ENCODE assay signal across 20 mouse cellular contexts in the genomic region with DNA sequence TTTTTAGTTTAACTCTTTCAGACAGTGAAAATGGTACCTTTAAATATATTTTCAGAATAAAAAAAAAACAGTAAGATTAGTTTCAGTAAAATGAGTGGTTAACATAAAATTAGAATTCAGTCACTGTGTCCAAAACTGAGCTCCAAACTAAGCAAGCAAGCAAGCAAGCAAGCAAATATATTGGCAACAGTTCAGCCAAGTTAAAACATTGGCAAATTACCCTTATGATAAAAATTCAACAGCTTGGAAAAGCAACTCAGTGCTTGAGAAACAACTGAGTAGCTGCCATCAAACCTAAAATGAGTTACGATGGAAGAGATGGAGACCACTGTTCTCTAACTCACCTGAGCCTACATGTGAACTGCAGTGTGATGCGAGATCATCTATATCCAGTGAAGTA.
A peak's percentile ranks its signal among the peaks of the same experiment; 100 is the strongest.
DNase-seq lines count a peak whose midpoint lies in the region; ATAC-seq and TF ChIP-seq lines count a peak whose summit lies in the region.
"Had no signal": no experiment of that assay in that cellular context is flagged by ENCODE, and none has a peak within 500 bp of the region (broad histone marks: within the 10 kb centered on the region; RNA-seq: fewer than 3 reads in every experiment).

No protein-coding gene starts in this region.

- no peak for TF ChIP-seq EP300 in lung, postnatal 0 days (IDR thresholded peaks at IDR 0.05)

- no peaks in the 10 kb centered on the region for H3K4me1 ChIP-seq in heart, embryonic 10.5 days
- H3K4me1 ChIP-seq in lung, embryonic 14.5 days (ENCODE audit: insufficient read depth): no peaks in the 10 kb centered on the region
- H3K4me1 ChIP-seq in lung, postnatal 0 days (ENCODE audit: insufficient read depth, low read depth, low read length): no peaks in the 10 kb centered on the region
- H3K4me1 ChIP-seq in embryonic fibroblast, embryonic 13.5 days (ENCODE audit: control insufficient read depth, insufficient read depth, low read length): peaks cover 2% of the 10 kb centered on the region; the same call in 1 of the 2 replicates
- H3K4me1 ChIP-seq: embryonic facial prominence, embryonic 12.5 days; forebrain, embryonic 13.5 days; heart, embryonic 15.5 days; hindbrain, embryonic 10.5 days; intestine, embryonic 15.5 days had no signal

- peak; percentile 13 to 19 for DNase-seq in heart, adult 18-20 months
- DNase-seq in heart, embryonic 10.5 days (ENCODE audit: low spot score): no peak
- peak; percentile 49 for DNase-seq in lung, embryonic 14.5 days
- no peak for DNase-seq in lung, postnatal 0 days (ENCODE audit: low spot score)
- peak; percentile 78 for DNase-seq in adipocyte (ENCODE audit: low spot score)
- DNase-seq: adrenal gland, postnatal 25 days; cerebellum, adult 11-12 months; cerebellum, adult 9-10 months; cerebellum, postnatal 25 days; gastrocnemius, postnatal 10 days; kidney, adult 18-20 months had no signal

- WGBS in heart, embryonic 10.5 days: 79% methylated on average over 2 of the region's 2 CpGs
- WGBS in lung, embryonic 14.5 days: 81% methylated on average over 2 of the region's 2 CpGs
- WGBS in lung, postnatal 0 days: 81% methylated on average over 2 of the region's 2 CpGs

- no peaks in the 10 kb centered on the region for H3K27me3 ChIP-seq in heart, embryonic 10.5 days (ENCODE audit: insufficient read depth, poor library complexity, severe bottlenecking)
- H3K27me3 ChIP-seq in lung, embryonic 14.5 days (ENCODE audit: insufficient read depth, low read length): no peaks in the 10 kb centered on the region
- H3K27me3 ChIP-seq in lung, postnatal 0 days (replicated peaks; ENCODE audit: insufficient read depth, low read length): no peaks in the 10 kb centered on the region
- H3K27me3 ChIP-seq: embryonic facial prominence, embryonic 12.5 days; forebrain, embryonic 13.5 days; heart, embryonic 15.5 days; intestine, embryonic 15.5 days had no signal

- H3K27ac ChIP-seq in heart, embryonic 10.5 days: no peak overlapping the region
- no peak overlapping the region for H3K27ac ChIP-seq in lung, embryonic 14.5 days (ENCODE audit: low read depth)
- H3K27ac ChIP-seq in lung, postnatal 0 days (ENCODE audit: low read length): no peak overlapping the region
- H3K27ac ChIP-seq in embryonic fibroblast, embryonic 13.5 days (ENCODE audit: insufficient read depth, low read length): peak overlapping the region; percentile 90
- H3K27ac ChIP-seq: embryonic facial prominence, embryonic 12.5 days; forebrain, embryonic 13.5 days; heart, embryonic 15.5 days; hindbrain, embryonic 10.5 days; hindbrain, embryonic 14.5 days; intestine, embryonic 15.5 days had no signal

- H3K36me3 ChIP-seq in heart, embryonic 10.5 days: no peaks in the 10 kb centered on the region
- no peaks in the 10 kb centered on the region for H3K36me3 ChIP-seq in lung, embryonic 14.5 days (ENCODE audit: insufficient read depth)
- H3K36me3 ChIP-seq in lung, postnatal 0 days (ENCODE audit: insufficient read depth, low read length): no peaks in the 10 kb centered on the region
- H3K36me3 ChIP-seq: embryonic facial prominence, embryonic 12.5 days; heart, embryonic 15.5 days; hindbrain, embryonic 10.5 days; intestine, embryonic 15.5 days had no signal

- no peak for ATAC-seq in lung, embryonic 14.5 days (ENCODE audit: insufficient read depth)
- no peak for ATAC-seq in lung, postnatal 0 days
- no peak for ATAC-seq in monocyte, adult 5-6 weeks (replicated peaks; ENCODE audit: insufficient number of reproducible peaks, low FRiP score, low TSS enrichment, poor library complexity, severe bottlenecking)
- ATAC-seq: forebrain, embryonic 13.5 days; intestine, embryonic 15.5 days had no signal

- no peak for TF ChIP-seq CTCF in lung, embryonic 14.5 days (IDR thresholded peaks at IDR 0.05; ENCODE audit: low read depth)
- no peak for TF ChIP-seq CTCF in lung, postnatal 0 days (IDR thresholded peaks at IDR 0.05)
- no peak for TF ChIP-seq CTCF in embryonic fibroblast, embryonic 13.5 days (IDR thresholded peaks at IDR 0.05; ENCODE audit: borderline replicate concordance, insufficient read depth, low read length)

- no peak for TF ChIP-seq POLR2A in embryonic fibroblast, embryonic 13.5 days (IDR thresholded peaks at IDR 0.05; ENCODE audit: low read depth, low read length)

- H3K4me2 ChIP-seq in lung, embryonic 14.5 days: no peak overlapping the region
- H3K4me2 ChIP-seq in lung, postnatal 0 days (replicated peaks; ENCODE audit: low read depth, low read length): no peak overlapping the region
- H3K4me2 ChIP-seq: embryonic facial prominence, embryonic 12.5 days; forebrain, embryonic 13.5 days; heart, embryonic 11.5 days; heart, embryonic 15.5 days; hindbrain, embryonic 14.5 days; intestine, embryonic 15.5 days had no signal

- H3K4me3 ChIP-seq in heart, embryonic 10.5 days: no peak overlapping the region
- no peak overlapping the region for H3K4me3 ChIP-seq in lung, embryonic 14.5 days (ENCODE audit: low read depth, low read length)
- H3K4me3 ChIP-seq in lung, postnatal 0 days (ENCODE audit: low read depth, low read length): no peak overlapping the region
- H3K4me3 ChIP-seq in embryonic fibroblast, embryonic 13.5 days (ENCODE audit: insufficient read depth, low read length): no peak overlapping the region
- H3K4me3 ChIP-seq: embryonic facial prominence, embryonic 12.5 days; forebrain, embryonic 13.5 days; heart, embryonic 15.5 days; hindbrain, embryonic 10.5 days; intestine, embryonic 15.5 days had no signal

- no peaks in the 10 kb centered on the region for H3K9me3 ChIP-seq in heart, embryonic 10.5 days
- no peaks in the 10 kb centered on the region for H3K9me3 ChIP-seq in lung, embryonic 14.5 days (ENCODE audit: low read depth, low read length)
- no peaks in the 10 kb centered on the region for H3K9me3 ChIP-seq in lung, postnatal 0 days (ENCODE audit: low read length)
- H3K9me3 ChIP-seq: embryonic facial prominence, embryonic 12.5 days; forebrain, embryonic 13.5 days; heart, embryonic 15.5 days; hindbrain, embryonic 10.5 days; intestine, embryonic 15.5 days had no signal

- H3K9ac ChIP-seq in lung, embryonic 14.5 days: no peak overlapping the region
- H3K9ac ChIP-seq in lung, postnatal 0 days (replicated peaks; ENCODE audit: low read depth): no peak overlapping the region
- H3K9ac ChIP-seq: embryonic facial prominence, embryonic 12.5 days; forebrain, embryonic 13.5 days; heart, embryonic 15.5 days; hindbrain, embryonic 14.5 days; intestine, embryonic 15.5 days had no signal

Comparison
In these comparisons a context has a peak if more than half of its experiments do, and no peak if none do; other contexts are left out.
1. DNase-seq: peak in heart, adult 18-20 months (2 of 2), lung, embryonic 14.5 days (single experiment) and adipocyte (single experiment); none in heart, embryonic 10.5 days (single experiment) and lung, postnatal 0 days (single experiment).